Mouse (Mus musculus) lung, embryonic 16.5 days (tissue): ENCODE measurements around the gene Fgfr2. TPM values are rescaled to one million over a fixed set of nuclear protein-coding genes. Genes with fewer than 3 reads are reported as not detected.

Experiments used
- ATAC-seq: fragments of 200-750 bp; cut with Nextera tagmentation; 2 replicates; pipeline ENCODE4 v1.8.0; 2017; ENCODE audit warnings: low read depth, mild to moderate bottlenecking, moderate library complexity
- H3K27ac ChIP-seq: fragments of 300-500 bp; sonication (generic); 2 replicates; pipeline ENCODE4 v1.5.1; 2014; ENCODE audit warnings: mild to moderate bottlenecking, control low read depth, low read length
- H3K27me3 ChIP-seq: fragments of 300-500 bp; sonication (generic); 2 replicates; pipeline ENCODE4 v1.6.1; 2014; ENCODE audit warnings: low read depth, low read length, mixed read lengths; ENCODE audit not compliant: control insufficient read depth, insufficient read depth
- H3K36me3 ChIP-seq: fragments of 300-500 bp; sonication (generic); 2 replicates; pipeline ENCODE4 v1.6.1; 2014; ENCODE audit warnings: low read length; ENCODE audit not compliant: control insufficient read depth, insufficient read depth
- H3K4me1 ChIP-seq: fragments of 300-500 bp; sonication (generic); replicated peaks from 2 replicates; pipeline ENCODE4 v1.6.1; 2014; ENCODE audit warnings: low read length, mixed read lengths; ENCODE audit not compliant: control insufficient read depth, insufficient read depth
- H3K4me2 ChIP-seq: fragments of 300-500 bp; sonication (generic); 2 replicates; pipeline ENCODE4 v1.6.1; 2014; ENCODE audit warnings: low read depth, low read length, control low read depth
- H3K4me3 ChIP-seq: fragments of 300-500 bp; sonication (generic); 2 replicates; pipeline ENCODE4 v1.5.1; 2014; ENCODE audit warnings: mild to moderate bottlenecking, low read length, control low read depth
- H3K9ac ChIP-seq: fragments of 300-500 bp; sonication (generic); 2 replicates; pipeline ENCODE4 v1.6.1; 2014; ENCODE audit warnings: low read length, control low read depth
- H3K9me3 ChIP-seq: fragments of 300-500 bp; sonication (generic); 2 replicates; pipeline ENCODE4 v1.6.1; 2016; ENCODE audit warnings: low read length; ENCODE audit not compliant: control insufficient read depth
- WGBS: fragments of 180-500 bp; shearing (Covaris S2); extraction: QIAGEN DNeasy Blood & Tissue Kit; methylation state at CpG from one replicate; pipeline ENCODE4 v1.1.7; 2014; 5-methylcytosine and 5-hydroxymethylcytosine counted together
- polyA plus RNA-seq: library from polyadenylated mRNA; unstranded; fragments of >200 nt; fragmentation: Nextera tagmentation; extraction: Ambion mirVana; gene quantifications from 2 replicates; pipeline ENCODE4 v1.2.1, GENCODE M21; 2015

The Fgfr2 gene
- polyA plus RNA-seq, 1 experiment from 2014 or later, result 175 TPM

DNA sequence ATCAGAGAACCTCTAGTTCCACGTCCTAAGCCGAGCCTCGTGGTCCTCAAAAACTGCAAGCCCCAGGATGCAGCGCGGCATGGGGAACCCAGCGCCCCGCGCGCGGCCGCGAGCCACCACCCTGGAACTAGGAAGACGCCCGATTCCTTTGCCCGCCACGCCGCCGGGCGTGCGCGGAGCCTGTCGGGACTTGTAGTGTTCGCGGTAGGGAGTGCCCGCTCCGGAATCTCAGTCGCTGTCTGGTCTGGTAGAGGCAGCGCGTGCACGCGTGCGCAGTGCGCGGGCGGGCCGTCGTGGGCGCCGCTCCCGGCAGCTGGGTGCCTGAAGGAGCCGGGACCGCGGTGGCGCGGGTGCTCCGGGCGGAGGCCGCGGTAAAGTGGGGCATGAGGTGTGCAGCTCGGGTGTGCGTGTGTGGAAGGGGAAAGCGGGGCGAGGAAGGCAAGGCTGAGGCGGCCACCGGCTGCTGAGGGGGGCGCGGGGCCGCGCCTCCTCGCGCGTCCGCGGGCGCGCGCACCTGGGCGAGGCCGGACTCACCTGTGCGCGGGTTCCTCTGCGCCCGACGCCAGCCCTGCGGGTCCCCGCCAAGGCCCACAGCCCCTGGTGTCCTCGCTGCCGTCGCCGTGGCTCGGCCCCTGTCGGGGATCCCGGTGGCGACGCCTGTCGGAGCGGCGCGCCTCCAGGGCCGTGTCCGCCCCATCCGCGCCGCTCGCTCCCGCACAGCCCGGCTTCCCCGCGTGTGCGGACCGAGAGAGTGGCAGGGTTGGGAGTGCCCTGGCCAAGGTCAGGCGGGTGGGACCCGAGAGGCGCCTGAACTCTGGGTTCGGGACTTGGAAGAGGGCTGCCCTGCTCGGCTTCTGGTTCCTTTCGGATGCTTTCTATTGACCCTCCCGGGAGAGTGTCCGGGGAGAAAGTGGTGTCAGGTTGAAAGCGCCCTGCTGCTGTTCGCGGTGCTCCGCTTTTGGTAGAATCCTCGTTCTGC is 2257.2 kb downstream of the Fgfr2 start, which contains the start of gene Plekha1:
TSS of gene Plekha1 (plus strand) at position 144 of the 979 bp plus-strand sequence.
- peak within 1 kb of the TSS; percentile 89 for H3K4me3 ChIP-seq
- no peaks in the 10 kb centered on the region for H3K9me3 ChIP-seq
- under 1% methylated on average over 85 of the region's 114 CpGs for WGBS
- peak within 1 kb of the TSS; percentile 80 for H3K27ac ChIP-seq
- peak within 1 kb of the TSS; percentile 90 for H3K9ac ChIP-seq
- H3K4me1 ChIP-seq, result peaks cover 23% of the 10 kb centered on the region
- peak within 1 kb of the TSS; percentile 76 for H3K4me2 ChIP-seq
- no peaks in the 10 kb centered on the region for H3K36me3 ChIP-seq
- ATAC-seq, result peak; percentile 99
- H3K27me3 ChIP-seq, result no peaks in the 10 kb centered on the region

DNA sequence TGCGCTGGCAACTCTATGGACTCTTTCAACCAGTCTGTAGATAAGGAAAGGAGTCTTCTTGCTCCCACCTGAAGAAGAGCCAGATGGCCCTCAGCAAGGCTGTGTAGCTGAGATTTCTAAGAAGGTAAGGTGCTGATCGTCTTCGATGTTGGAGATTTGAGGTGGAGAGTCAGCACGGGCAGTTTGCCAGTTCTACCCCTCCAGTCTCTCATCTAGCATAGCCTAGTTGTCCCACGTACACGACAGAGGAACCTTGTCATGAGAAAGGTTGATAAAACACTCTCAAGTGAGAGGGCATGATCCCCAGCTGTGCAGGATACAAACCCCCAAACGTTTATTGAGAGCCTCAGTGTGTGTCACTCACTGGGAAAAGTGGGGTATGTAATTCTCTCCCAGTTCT is 2258.4 kb downstream of the Fgfr2 start:
- H3K4me3 ChIP-seq, result no peak overlapping the region
- no peaks in the 10 kb centered on the region for H3K27me3 ChIP-seq
- no peak overlapping the region for H3K4me2 ChIP-seq
- H3K9me3 ChIP-seq, result no peaks in the 10 kb centered on the region
- H3K27ac ChIP-seq, result no peak overlapping the region
- ATAC-seq, result no peak
- H3K36me3 ChIP-seq, result no peaks in the 10 kb centered on the region
- WGBS, result 56% methylated on average over 7 of the region's 7 CpGs
- no peak overlapping the region for H3K9ac ChIP-seq
- H3K4me1 ChIP-seq, result peaks cover 25% of the 10 kb centered on the region

DNA sequence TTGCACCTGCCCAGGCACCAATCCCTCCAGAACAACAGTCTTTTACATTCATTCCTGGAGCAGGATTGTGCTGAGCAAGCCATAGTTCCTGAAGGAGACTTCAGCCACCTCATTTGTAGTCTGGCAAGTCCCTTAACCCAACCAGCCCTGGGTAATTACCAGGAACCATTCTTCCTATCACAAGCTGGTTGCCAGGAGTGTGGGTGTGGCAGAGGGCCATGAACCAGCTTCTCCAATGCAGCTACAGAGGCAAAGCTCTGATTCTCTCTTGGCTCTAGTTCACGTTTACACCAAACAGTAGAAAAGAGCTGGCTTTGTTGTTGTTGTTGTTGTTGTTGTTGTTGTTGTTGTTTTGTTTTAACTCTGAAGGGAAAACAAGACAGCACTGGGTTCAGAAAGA is 2260.6 kb downstream of the Fgfr2 start:
- Histone ChIP-seq H3K9me3 (no peaks in the 10 kb centered on the region), H3K4me2 (no peak overlapping the region), H3K9ac (no peak overlapping the region), H3K4me3 (no peak overlapping the region), H3K27ac (no peak overlapping the region), H3K36me3 (no peaks in the 10 kb centered on the region), H3K4me1 (peaks cover 29% of the 10 kb centered on the region), H3K27me3 (no peaks in the 10 kb centered on the region)
- no peak for ATAC-seq
- WGBS, result 36% methylated on average over 1 of the region's 1 CpGs

DNA sequence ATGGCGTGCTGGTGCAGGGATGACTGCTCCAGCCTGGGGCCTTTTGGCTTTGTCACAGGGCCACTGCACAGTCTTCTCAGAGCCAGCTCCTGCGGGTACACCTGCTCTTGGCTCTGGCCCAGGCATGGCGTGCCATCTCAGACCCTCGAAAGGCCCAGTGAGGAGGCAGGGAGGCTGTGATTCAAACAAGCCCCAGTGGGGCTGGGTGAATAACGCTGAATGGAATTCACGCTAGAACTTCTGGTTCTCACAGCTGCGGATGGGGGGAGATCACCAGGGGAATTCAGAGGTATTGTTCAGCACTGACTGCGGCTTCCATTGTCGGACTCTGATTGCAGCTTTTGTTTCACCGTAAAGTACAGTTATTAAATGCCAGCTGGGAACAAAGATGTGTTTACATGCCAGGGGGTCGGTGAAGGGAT is 2262.4 kb downstream of the Fgfr2 start:
- Histone ChIP-seq H3K27ac (peak overlapping the region; percentile 5; the same call in 1 of the 2 replicates), H3K9ac (no peak overlapping the region)
- ATAC-seq, result no peak

DNA sequence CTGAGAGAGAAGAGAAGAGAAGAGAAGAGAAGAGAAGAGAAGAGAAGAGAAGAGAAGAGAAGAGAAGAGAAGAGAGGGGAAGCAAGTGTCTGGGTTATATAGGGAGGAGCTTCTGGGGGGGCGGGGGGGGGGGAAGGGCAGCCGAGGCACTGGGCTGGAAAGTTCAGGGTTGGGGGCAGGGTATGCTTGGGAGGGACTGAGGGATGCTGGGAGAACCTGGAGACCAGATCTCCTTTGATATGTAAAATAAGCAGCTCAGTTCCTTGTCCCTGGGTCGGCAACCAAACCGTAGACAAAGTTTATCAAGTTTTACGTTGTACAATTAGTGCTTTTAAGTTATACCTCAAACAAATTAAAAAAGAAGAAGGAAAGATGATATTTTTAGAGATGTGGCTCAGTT is 2263.2 kb downstream of the Fgfr2 start:
- no peak for ATAC-seq
- no peak overlapping the region for H3K9ac ChIP-seq
- no peak overlapping the region for H3K4me2 ChIP-seq
- no peaks in the 10 kb centered on the region for H3K27me3 ChIP-seq
- no peak overlapping the region for H3K4me3 ChIP-seq
- H3K27ac ChIP-seq, result no peak overlapping the region
- 41% methylated on average over 5 of the region's 5 CpGs for WGBS
- H3K4me1 ChIP-seq, result peaks cover 28% of the 10 kb centered on the region
- H3K36me3 ChIP-seq, result no peaks in the 10 kb centered on the region
- H3K9me3 ChIP-seq, result no peaks in the 10 kb centered on the region

More for the DNA sequence above, 2262.4 kb downstream of the Fgfr2 start:
- no peak overlapping the region for H3K4me3 ChIP-seq
- H3K4me2 ChIP-seq, result no peak overlapping the region
- WGBS, result 32% methylated on average over 11 of the region's 11 CpGs
- H3K36me3 ChIP-seq, result no peaks in the 10 kb centered on the region
- no peaks in the 10 kb centered on the region for H3K9me3 ChIP-seq
- H3K27me3 ChIP-seq, result no peaks in the 10 kb centered on the region
- peaks cover 25% of the 10 kb centered on the region for H3K4me1 ChIP-seq

DNA sequence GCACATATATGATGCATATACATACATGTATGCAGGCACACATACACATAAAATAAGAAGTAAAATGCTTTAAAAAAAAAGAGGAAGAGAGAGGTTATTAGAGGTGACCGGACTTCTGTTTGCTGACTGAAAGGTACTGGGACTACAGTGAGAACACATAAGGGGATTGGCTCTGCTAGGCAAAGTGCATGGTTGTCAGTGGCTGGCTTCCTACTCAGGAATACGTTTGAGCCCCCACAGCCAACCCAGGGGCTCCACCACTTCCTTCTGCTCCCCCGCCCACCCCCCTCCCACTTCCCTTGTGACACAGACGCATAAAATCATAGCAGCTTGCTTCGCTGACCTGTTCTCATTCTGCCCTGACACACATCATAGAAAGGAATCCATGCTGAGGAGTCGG is 2265.2 kb downstream of the Fgfr2 start:
- H3K27ac ChIP-seq, result no peak overlapping the region
- H3K36me3 ChIP-seq, result no peaks in the 10 kb centered on the region
- peaks cover 26% of the 10 kb centered on the region for H3K4me1 ChIP-seq
- 59% methylated on average over 6 of the region's 6 CpGs for WGBS
- no peaks in the 10 kb centered on the region for H3K27me3 ChIP-seq
- H3K9me3 ChIP-seq, result no peaks in the 10 kb centered on the region
- ATAC-seq, result no peak
- no peak overlapping the region for H3K9ac ChIP-seq
- H3K4me2 ChIP-seq, result no peak overlapping the region
- no peak overlapping the region for H3K4me3 ChIP-seq

DNA sequence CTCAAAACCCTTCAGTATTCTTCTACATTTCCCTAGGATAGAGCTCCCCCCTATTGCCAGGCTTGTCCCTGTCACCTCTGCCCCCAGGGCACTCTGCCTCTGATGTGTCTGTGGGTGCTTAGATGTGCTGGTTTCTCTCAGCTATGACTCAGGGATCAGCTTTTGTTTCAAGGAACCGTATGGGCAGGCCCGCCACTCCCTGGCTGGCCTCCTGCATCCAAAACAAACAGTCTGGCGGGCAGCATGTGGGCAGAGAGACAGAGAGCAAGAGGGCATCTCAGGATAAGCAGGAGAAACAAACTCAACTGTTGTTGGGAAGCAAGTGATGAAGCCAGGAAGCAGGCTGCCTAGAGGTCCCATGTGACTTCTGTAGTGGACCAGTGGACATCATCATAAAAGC is 2267.5 kb downstream of the Fgfr2 start:
- Histone ChIP-seq H3K4me1 (peaks cover 15% of the 10 kb centered on the region), H3K4me3 (no peak overlapping the region), H3K27me3 (no peaks in the 10 kb centered on the region), H3K9me3 (no peaks in the 10 kb centered on the region), H3K27ac (no peak overlapping the region), H3K4me2 (no peak overlapping the region), H3K36me3 (no peaks in the 10 kb centered on the region), H3K9ac (no peak overlapping the region)
- ATAC-seq, result no peak
- WGBS, result 32% methylated on average over 3 of the region's 3 CpGs

DNA sequence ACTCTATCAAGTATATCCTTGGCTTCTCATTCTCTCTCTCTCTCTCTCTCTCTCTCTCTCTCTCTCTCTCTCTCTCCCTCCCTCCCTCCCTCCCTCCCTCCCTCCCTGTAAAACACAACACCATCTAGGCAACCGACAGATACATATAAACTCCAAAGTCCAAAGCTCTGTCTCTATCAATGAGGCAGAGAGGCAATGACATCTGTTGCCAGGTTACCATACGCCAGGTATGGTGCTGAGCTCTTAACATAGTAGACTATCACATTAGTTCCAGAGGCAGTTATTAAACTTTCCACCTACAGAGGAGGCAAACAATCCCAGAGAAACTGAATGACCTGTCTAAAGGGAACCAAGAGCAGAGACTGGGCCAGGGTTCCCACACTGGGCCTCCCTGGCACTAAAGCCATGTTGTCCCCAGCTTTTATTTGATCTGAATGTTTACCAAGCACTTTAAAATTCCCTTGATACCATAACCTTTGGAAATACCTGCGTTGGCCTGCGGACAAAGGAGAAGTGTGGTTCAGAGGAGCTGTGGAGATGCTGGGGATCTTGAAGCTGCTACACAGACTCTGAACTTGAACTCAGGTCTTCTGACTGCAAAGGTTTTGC is 2268.4 kb downstream of the Fgfr2 start:
- peaks cover 13% of the 10 kb centered on the region for H3K4me1 ChIP-seq
- H3K9ac ChIP-seq, result no peak overlapping the region
- no peak overlapping the region for H3K4me2 ChIP-seq
- no peak overlapping the region for H3K4me3 ChIP-seq
- 43% methylated on average over 4 of the region's 4 CpGs for WGBS
- no peaks in the 10 kb centered on the region for H3K27me3 ChIP-seq
- H3K9me3 ChIP-seq, result no peaks in the 10 kb centered on the region
- peak; percentile 78 for ATAC-seq
- no peaks in the 10 kb centered on the region for H3K36me3 ChIP-seq
- peak overlapping the region; percentile 50; the same call in 1 of the 2 replicates for H3K27ac ChIP-seq

DNA sequence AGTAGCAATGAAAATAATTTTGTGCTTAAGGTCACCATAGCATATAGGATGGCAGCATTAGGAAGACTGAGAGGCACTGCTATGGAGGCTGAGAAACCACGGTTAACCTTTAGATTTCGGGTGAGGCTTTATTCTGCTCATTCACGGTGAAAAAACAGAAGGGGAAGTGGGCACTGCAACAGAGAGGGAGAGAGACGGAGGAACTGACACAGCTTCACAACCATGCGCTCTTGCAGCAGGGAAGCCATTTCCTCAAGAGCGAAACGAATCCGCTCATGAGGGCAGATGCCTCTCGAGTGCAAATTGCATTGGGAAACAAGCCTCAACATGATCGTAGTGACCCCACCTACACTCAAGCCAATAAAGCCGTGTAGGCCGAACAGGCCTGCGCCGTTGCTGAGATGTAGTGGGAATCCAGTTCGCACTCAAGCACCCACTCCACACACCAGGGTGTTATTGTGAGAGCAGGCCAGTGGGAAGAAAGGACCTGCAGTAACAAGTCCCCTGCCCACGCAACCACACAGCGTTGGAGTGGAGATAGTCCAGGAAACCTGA is 2275.9 kb downstream of the Fgfr2 start:
- Histone ChIP-seq H3K27ac (0 out of 2 replicates have a peak overlapping the region, but pooled peaks have one; percentile 25), H3K4me1 (peaks cover 6% of the 10 kb centered on the region; the same call in 1 of the 2 replicates), H3K4me2 (no peak overlapping the region), H3K9ac (no peak overlapping the region), H3K9me3 (no peaks in the 10 kb centered on the region), H3K27me3 (no peaks in the 10 kb centered on the region), H3K4me3 (no peak overlapping the region), H3K36me3 (no peaks in the 10 kb centered on the region)
- ATAC-seq, result peak; percentile 28; the same call in 1 of the 2 replicates
- WGBS, result 66% methylated on average over 17 of the region's 17 CpGs
